Mouse (Mus musculus): ENCODE results near the gene Mark2.

- TF ChIP-seq CTCF (conservative IDR thresholded peaks at IDR 0.05; ENCODE audit: low read length) (no peak), NANOG (IDR thresholded peaks at IDR 0.05; ENCODE audit: borderline replicate concordance, low read length) (no peak), POU5F1 (IDR thresholded peaks at IDR 0.05; ENCODE audit: borderline replicate concordance, low read length) (no peak)
These were observed 72.2 kb downstream of the Mark2 start for GRCm38 (mm10) chr19:7269290-7270044.

Measured in E14TG2a.4 (cell line).